Mouse (Mus musculus): Measurements from ENCODE around the gene Zfp599. TPM values are rescaled to one million over a fixed set of nuclear protein-coding genes. Genes with fewer than 3 reads are reported as not detected.

The Zfp599 gene
- total and polyA plus RNA-seq, 3 experiments: 2.1 to 2.3 (median 2.2) TPM

DNA sequence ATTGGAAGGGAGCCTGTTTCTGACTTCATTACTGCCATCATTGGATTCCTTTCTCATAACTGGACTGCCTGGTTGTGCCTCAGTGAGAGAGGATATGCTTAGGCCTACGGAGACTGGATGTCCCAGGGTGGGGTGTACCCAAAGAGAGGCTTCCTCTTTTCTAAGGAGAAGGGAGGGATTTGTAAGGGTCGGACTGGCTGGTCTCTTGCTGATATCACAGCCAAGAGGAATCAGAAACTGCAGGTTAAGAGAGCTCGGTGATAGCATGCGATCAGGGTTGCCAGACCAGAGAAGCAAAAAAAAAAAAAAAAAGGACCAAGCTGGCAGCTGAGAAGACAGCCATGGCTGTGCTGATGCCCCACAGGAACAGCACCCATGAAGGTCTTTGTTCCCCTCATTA, 3.1 kb downstream of the Zfp599 start:
- Histone ChIP-seq H3K9ac (ENCODE audit: insufficient read depth, low read depth) (no peak overlapping the region), H3K9me3 (replicated peaks; ENCODE audit: low read length) (peaks cover 26% of the 10 kb centered on the region), H3K79me2 (replicated peaks; ENCODE audit: control insufficient read depth, extremely low read depth, insufficient read depth, poor library complexity, severe bottlenecking) (peaks cover 7% of the 10 kb centered on the region), H3K4me2 (ENCODE audit: insufficient read depth, low read depth, poor library complexity, severe bottlenecking) (no peak overlapping the region), H3K27ac (ENCODE audit: insufficient read depth, low read depth) (no peak overlapping the region), H3K4me1 (ENCODE audit: control insufficient read depth in 1 of 2, insufficient read depth in 2 of 2) (peaks cover under 1 to 2% of the 10 kb centered on the region in 2 experiments; a peak in 2 of 4 replicates), H3K36me3 (replicated peaks in 1 of 2; ENCODE audit: control insufficient read depth in 1 of 2, insufficient read depth in 1 of 2, low read length in 1 of 2) (peaks cover 24 to 48% of the 10 kb centered on the region in 2 experiments), H3K27me3 (replicated peaks) (no peaks in the 10 kb centered on the region), H3K4me3 (replicated peaks in 1 of 3; ENCODE audit: low read depth in 2 of 3, low read length in 2 of 3, poor library complexity in 1 of 3) (no peak overlapping the region)
- TF ChIP-seq MEF2A (IDR thresholded peaks at IDR 0.05; ENCODE audit: borderline replicate concordance, low read depth, low read length): no peak
- no peak for TF ChIP-seq E2F4 (IDR thresholded peaks at IDR 0.05; ENCODE audit: insufficient replicate concordance, low read depth, low read length)
- no peak for TF ChIP-seq UBTF (IDR thresholded peaks at IDR 0.05; ENCODE audit: low read depth, low read length)
- no peak for TF ChIP-seq USF1 (IDR thresholded peaks at IDR 0.05; ENCODE audit: low read depth, low read length)
- TF ChIP-seq GABPA (IDR thresholded peaks at IDR 0.05; ENCODE audit: insufficient replicate concordance, low read depth, low read length): no peak
- TF ChIP-seq ZKSCAN1 (IDR thresholded peaks at IDR 0.05; ENCODE audit: borderline replicate concordance, low read depth, low read length): no peak
- no peak for TF ChIP-seq POLR2AphosphoS2 (IDR thresholded peaks at IDR 0.05; ENCODE audit: low read depth, low read length)
- TF ChIP-seq ZNF384 (IDR thresholded peaks at IDR 0.05; ENCODE audit: low read depth, low read length): no peak
- no peak for TF ChIP-seq CTCF (conservative IDR thresholded peaks at IDR 0.05 in 1 of 2, IDR thresholded peaks at IDR 0.05 in 1 of 2; ENCODE audit: low read depth in 2 of 2, low read length in 2 of 2)
- no peak for TF ChIP-seq RCOR1 (conservative IDR thresholded peaks at IDR 0.05; ENCODE audit: low read depth, low read length)
- no peak for TF ChIP-seq JUN (IDR thresholded peaks at IDR 0.05; ENCODE audit: insufficient read depth, low read depth, low read length)
- TF ChIP-seq POLR2A (IDR thresholded peaks at IDR 0.05; ENCODE audit: low read depth, low read length): no peak
- TF ChIP-seq EP300 (IDR thresholded peaks at IDR 0.05; ENCODE audit: low read length): no peak
- TF ChIP-seq CHD1 (IDR thresholded peaks at IDR 0.05; ENCODE audit: low read depth, low read length): no peak
- no peak for TF ChIP-seq TBP (conservative IDR thresholded peaks at IDR 0.05; ENCODE audit: low read depth, low read length)
- TF ChIP-seq ELF1 (IDR thresholded peaks at IDR 0.05; ENCODE audit: low read depth, low read length): no peak
- DNase-seq (ENCODE audit: extremely low read depth): no peak
- dilution Hi-C loops (cut with MboI; ENCODE audit: extremely low pct_ligation_motif_present, extremely low pct_unique_long_range_greater_than_20kb, low sequenced_read_pairs): no loop called here
- in situ Hi-C loops (cut with MboI; ENCODE audit: low pct_ligation_motif_present, low pct_unique_long_range_greater_than_20kb, low sequenced_read_pairs): no loop called here

DNA sequence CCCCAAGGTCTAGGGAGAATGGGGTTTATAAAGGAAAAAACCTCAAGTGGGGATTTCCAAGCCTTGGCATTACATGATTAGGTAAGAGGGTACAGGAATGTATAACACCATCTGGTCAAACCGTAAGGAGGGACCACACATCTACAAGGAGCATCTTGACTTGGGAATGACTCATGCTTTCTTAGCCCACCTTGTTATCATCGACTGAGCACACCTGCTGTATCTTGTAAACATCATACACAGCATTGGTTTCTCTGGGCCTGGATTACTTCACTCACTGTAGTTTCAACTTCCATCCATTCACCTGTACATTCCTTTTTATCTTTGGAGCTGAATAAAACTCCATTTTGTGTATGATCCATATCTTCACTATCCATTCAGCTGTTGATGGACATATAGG, 15.5 kb downstream of the Zfp599 start:
- Histone ChIP-seq H3K27me3 (replicated peaks) (no peaks in the 10 kb centered on the region), H3K9me3 (replicated peaks; ENCODE audit: low read length) (peaks cover 24% of the 10 kb centered on the region), H3K4me2 (ENCODE audit: insufficient read depth, low read depth, poor library complexity, severe bottlenecking) (no peak overlapping the region), H3K79me2 (replicated peaks; ENCODE audit: control insufficient read depth, extremely low read depth, insufficient read depth, poor library complexity, severe bottlenecking) (0 out of 2 replicates have a peak, but pooled peaks cover 3% of the 10 kb centered on the region), H3K4me1 (ENCODE audit: control insufficient read depth in 1 of 2, insufficient read depth in 2 of 2) (no peaks in the 10 kb centered on the region), H3K9ac (ENCODE audit: insufficient read depth, low read depth) (no peak overlapping the region), H3K36me3 (replicated peaks in 1 of 2; ENCODE audit: control insufficient read depth in 1 of 2, insufficient read depth in 1 of 2, low read length in 1 of 2) (peaks cover 26 to 73% of the 10 kb centered on the region in 2 experiments), H3K27ac (ENCODE audit: insufficient read depth, low read depth) (no peak overlapping the region), H3K4me3 (replicated peaks in 1 of 3; ENCODE audit: low read depth in 2 of 3, low read length in 2 of 3, poor library complexity in 1 of 3) (no peak overlapping the region)
- in situ Hi-C loops (cut with MboI; ENCODE audit: low pct_ligation_motif_present, low pct_unique_long_range_greater_than_20kb, low sequenced_read_pairs): no loop called here
- no peak for TF ChIP-seq CTCF (conservative IDR thresholded peaks at IDR 0.05 in 1 of 2, IDR thresholded peaks at IDR 0.05 in 1 of 2; ENCODE audit: low read depth in 2 of 2, low read length in 2 of 2)
- TF ChIP-seq ZNF384 (IDR thresholded peaks at IDR 0.05; ENCODE audit: low read depth, low read length): no peak
- no peak for TF ChIP-seq ZMIZ1 (IDR thresholded peaks at IDR 0.05; ENCODE audit: low read depth, low read length)
- no peak for TF ChIP-seq POLR2A (IDR thresholded peaks at IDR 0.05; ENCODE audit: low read depth, low read length)
- dilution Hi-C loops (cut with MboI; ENCODE audit: extremely low pct_ligation_motif_present, extremely low pct_unique_long_range_greater_than_20kb, low sequenced_read_pairs): no loop called here
- DNase-seq (ENCODE audit: extremely low read depth): no peak

Measured in CH12.LX (cell line).